Mouse (Mus musculus) gonadal fat pad, adult 2 months (tissue): ENCODE measurements around the gene Gm49395. TPM values are rescaled to one million over a fixed set of nuclear protein-coding genes. Genes with fewer than 3 reads are reported as not detected.

ENCODE experiments used
- DNase-seq: peaks from one replicate; pipeline ENCODE4 v3.0.0-alpha.2; 2012; ENCODE audit warnings: low read depth
- polyA plus RNA-seq: library from polyadenylated mRNA; depleted of rRNA; stranded (reverse); fragments of >200 nt; gene quantifications from 2 replicates; pipeline ENCODE4 v1.2.3, GENCODE M21; 2012

Gm49395 gene
- polyA plus RNA-seq, 1 experiment = 3.8 TPM

- DNase-seq = no peak
Observed at GRCm38 (mm10) chr13:115052568-115052967, 49.2 kb downstream of the Gm49395 start.

- no peak for DNase-seq
Observed at GRCm38 (mm10) chr13:115050660-115051559, 50.8 kb downstream of the Gm49395 start.

- DNase-seq = no peak
Observed at GRCm38 (mm10) chr13:115042652-115043051, 59.1 kb downstream of the Gm49395 start.

- DNase-seq = no peak
Observed at GRCm38 (mm10) chr13:115037304-115037703, 64.4 kb downstream of the Gm49395 start.

GRCm38 (mm10) chr13:115035387-115035786 lies 66.3 kb downstream of the Gm49395 start:
- no peak for DNase-seq

GRCm38 (mm10) chr13:115033135-115033534 lies 68.6 kb downstream of the Gm49395 start:
- DNase-seq = no peak

- peak; percentile 34 for DNase-seq
Observed at GRCm38 (mm10) chr13:115031177-115032000, 70.3 kb downstream of the Gm49395 start.

GRCm38 (mm10) chr13:115025394-115025793 lies 76.3 kb downstream of the Gm49395 start:
- DNase-seq = no peak

- DNase-seq = no peak
Observed at GRCm38 (mm10) chr13:115022117-115022787, 79.5 kb downstream of the Gm49395 start.

GRCm38 (mm10) chr13:115021411-115021810 lies 80.3 kb downstream of the Gm49395 start:
- DNase-seq = no peak

GRCm38 (mm10) chr13:115020727-115021126 lies 81.0 kb downstream of the Gm49395 start:
- no peak for DNase-seq

- no peak for DNase-seq
Observed at GRCm38 (mm10) chr13:115017545-115017944, 84.2 kb downstream of the Gm49395 start.

GRCm38 (mm10) chr13:115011547-115011946 lies 90.2 kb downstream of the Gm49395 start:
- DNase-seq = no peak

- DNase-seq = peak; percentile 52
Observed at GRCm38 (mm10) chr13:115006213-115006835, 95.4 kb downstream of the Gm49395 start.

- no peak for DNase-seq
Observed at GRCm38 (mm10) chr13:115005342-115005741, 96.4 kb downstream of the Gm49395 start.

- DNase-seq = peak; percentile 10
Observed at GRCm38 (mm10) chr13:115003444-115004053, 98.2 kb downstream of the Gm49395 start.

- no peak for DNase-seq
Observed at GRCm38 (mm10) chr13:115002837-115003236, 98.9 kb downstream of the Gm49395 start.

- no peak for DNase-seq
Observed at GRCm38 (mm10) chr13:115002155-115002554, 99.6 kb downstream of the Gm49395 start.

GRCm38 (mm10) chr13:114999582-114999981 lies 102.1 kb downstream of the Gm49395 start:
- no peak for DNase-seq

- DNase-seq = no peak
Observed at GRCm38 (mm10) chr13:114998100-114998499, 103.6 kb downstream of the Gm49395 start.
